Mouse (Mus musculus) layer of hippocampus, adult 9-10 months (tissue): ENCODE results near the gene Parp16.
"Not testable (repeated sequence)": the region's sequence is repeated elsewhere in the genome, so short reads cannot be mapped to it uniquely, and the experiment has no call there.

Experiments
- DNase-seq: peaks from one replicate; pipeline ENCODE4 v3.0.0; 2022; ENCODE audit warnings: low spot score

The Parp16 gene

DNA sequence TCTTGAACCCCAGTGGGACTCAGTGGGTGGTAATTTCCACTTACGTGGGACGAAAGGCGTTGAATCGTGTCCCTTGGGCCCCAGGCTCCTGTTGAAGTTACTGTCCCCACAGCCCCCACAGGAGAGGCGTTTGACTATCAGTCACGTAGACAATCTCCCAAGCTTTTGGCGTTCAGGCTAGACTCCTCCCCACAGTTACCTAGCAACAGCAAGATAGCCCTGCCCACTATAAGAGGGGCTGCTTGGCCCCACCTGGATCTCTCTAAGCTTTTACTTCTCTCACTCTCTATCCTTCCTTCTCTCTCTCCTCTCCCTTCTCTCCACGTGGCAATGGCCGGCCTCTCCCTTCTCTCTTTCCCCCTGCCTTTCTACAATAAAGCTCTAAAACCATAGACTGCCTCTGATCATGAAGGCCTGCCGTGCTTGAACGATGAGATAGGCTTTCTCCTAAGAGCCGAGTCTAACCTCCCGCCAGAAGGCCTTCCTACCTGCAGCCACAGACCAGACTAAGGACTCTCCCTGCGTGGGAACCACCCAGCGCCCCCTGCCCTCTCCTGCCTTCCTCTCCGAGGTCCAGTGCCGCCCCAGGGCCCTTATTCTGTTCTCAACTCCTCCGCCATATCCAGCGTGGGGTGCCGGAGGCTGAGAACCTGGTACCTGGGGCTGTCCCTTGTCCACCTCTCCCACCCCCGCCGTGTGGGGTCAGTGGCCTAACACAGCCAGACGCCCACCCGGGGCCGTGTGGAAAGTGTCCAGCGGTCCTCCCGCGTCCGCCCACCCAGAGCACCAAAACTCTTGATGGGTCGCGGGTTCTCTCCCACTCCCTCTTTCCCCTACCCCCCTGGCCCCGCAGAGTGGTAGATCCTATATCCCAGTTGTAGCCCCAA lies 13.4 kb downstream of the Parp16 start:
- no peak for DNase-seq

DNA sequence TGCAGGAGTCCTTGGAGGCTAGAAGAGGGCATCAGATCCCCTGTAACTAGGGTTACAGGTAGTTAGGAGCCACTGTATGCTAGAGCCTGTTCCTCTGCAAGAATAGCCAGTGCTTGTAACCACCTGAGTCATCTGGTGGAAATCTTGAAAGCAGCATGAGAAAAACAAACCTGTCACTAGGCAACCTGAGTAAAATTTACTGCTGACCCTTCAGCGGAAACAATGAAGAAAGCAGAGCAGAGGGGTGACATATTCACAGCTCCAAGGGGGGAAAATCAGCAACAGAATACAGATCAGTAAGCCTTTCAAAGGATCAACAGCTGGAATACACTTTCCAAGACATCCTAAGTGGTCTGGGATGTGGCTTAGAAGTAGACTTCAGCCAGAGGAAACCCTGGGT lies 16.4 kb downstream of the Parp16 start:
- no peak for DNase-seq

DNA sequence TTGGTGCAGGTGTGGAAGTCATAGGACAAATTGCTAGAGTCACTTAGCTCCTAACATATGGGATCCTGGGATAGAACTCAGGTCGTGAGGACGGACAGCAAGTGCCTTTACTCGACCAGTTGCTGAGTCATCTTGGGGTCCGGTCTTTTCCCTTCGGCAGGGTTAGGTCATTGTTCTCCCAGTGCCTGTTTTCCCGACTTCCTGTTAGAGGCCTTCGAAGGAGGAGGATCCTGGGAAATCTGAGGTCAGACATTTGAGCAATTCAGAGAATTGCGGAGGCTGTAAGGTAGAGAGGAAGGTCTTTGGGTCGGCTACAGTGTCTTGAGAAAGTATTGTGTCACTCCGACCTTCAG lies 19.2 kb downstream of the Parp16 start:
- no peak for DNase-seq

DNA sequence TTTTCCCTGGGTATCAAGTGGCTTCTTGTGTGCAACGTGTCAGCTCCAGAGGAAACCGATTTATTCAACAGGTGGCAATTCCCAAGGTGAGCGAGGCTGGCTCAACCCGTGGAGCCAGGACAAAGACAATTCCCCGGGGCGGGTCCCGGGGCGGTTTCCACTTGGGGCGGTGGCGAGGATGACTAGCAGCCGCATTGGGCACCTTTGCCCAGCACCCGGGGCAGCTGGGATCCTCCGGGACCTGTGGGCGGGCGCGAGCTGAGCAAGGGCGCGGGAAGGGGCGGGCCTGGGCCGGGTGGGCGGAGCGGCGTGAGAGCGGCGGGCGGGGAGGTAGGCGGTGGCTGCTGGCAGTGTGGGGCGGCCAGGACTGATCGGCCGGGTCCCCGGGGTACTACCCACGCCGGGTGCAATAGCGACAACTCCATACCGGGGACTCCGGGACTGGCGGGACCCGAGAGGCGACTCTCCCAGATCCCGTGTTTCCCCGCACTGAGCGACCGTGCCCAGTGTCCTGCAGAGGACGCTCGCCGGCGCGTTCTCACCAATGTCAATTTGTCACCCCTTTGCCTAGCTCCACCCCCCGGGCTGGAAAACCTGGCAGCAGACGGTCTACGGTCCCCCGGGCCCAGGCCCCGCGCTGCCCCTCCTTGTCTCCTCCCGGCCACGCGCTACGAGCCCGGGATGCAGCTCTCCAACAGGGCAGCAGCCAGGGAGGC lies 19.8 kb downstream of the Parp16 start:
- no peak for DNase-seq

DNA sequence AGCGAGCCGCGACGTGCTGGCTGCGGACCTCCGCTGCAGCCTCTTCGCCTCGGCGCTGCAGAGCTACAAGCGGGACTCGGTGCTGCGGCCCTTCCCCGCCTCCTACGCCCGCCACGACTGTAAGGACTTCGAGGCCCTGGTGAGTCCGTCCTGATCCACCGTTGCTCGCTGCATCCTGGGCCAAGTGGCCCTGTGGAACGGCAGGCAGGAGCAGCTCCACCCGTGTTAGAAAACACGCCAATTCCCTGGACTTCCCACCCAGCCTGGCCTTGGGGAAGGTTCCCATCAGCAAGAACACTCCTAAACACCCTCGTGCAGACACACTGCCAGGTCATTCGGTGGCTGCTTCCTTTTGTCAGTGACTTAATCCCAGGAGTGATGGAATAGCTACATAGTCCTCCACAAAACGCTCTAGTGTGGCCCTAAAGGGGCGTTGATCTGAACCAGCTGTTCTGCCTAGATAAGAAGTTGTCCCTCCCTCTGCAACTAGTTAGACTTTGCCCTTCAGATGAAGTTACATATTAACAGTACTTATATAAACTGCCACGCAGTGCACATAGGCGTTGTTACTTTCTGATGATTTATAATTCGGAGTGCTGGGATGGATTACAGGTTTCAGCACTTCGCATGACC lies 20.5 kb downstream of the Parp16 start:
- no peak for DNase-seq

DNA sequence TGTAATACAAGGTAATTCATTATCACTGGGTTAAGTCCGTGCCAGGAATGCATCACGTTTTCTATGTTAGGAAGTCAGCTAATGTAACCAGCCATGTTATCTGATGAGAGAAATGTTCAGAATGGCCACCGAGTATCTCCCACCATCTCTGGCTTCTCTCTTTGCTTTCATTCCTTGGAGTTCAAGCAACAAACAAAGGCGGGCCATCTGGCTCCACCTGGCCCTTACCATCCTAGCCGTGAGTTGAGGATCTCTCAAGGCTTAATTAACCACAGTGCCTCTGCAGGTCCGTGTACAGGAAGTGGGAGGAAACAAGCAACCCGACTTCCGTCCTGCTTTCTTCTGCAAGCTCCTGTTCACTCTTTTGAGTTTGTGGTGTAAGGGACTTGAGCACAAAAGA lies 21.8 kb downstream of the Parp16 start:
- no peak for DNase-seq

DNA sequence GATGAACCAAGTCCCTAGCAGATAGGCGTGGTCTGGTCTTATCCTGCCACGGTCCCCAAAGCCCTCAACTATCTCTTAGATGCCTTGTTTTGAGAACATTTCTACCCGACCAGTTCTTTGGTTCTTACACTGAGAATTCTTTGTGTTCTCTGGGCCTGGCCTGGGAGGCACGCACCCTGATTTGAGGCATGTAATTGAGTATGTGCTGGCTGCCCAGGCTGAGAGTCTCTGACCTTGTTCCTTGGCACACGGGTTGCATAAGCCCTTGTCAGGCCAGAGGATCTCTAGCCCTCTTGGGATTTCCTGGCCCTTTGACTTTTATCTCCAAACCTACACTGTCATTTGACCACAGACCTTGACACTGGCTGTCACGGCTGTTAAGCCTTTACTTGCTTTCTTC lies 22.5 kb downstream of the Parp16 start:
- no peak for DNase-seq

DNA sequence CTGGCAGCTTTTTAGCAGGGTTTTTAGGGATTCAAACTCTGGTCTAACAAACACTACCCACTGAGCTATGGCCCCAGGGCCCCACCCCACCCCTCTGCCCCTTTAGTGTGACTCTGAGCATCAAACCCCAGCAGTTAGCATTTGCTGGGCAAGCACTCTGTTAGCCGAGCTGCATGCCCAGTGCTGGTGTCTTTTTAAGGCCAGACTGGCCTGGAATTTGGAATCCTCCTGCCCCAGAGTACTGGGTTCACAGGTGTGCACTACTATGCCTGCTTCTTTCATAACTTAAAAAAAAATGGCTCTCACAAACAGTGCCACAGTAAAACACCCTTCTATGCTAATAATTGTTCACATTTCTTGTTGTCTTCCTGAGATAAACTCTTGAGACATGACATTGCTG lies 23.8 kb downstream of the Parp16 start:
- no peak for DNase-seq

DNA sequence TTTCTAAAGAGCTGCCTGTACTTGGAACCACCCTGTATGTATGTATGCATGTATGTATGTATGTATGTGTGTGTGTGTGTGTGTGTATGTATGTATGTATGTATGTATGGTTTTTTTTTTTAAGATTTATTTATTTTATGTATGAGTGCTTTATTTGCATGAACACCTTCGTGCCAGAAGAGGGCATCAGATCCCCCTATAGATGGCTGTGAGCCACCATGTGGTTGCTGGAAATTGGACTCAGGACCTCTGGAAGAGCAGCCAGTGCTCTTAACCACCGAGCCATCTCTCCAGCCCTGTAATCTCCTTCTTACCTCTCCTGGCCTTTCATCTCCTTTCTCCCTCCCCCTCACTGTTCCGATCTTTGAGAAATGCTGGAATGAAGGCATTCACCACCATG lies 25.2 kb downstream of the Parp16 start:
- not testable (repeated sequence) for DNase-seq

DNA sequence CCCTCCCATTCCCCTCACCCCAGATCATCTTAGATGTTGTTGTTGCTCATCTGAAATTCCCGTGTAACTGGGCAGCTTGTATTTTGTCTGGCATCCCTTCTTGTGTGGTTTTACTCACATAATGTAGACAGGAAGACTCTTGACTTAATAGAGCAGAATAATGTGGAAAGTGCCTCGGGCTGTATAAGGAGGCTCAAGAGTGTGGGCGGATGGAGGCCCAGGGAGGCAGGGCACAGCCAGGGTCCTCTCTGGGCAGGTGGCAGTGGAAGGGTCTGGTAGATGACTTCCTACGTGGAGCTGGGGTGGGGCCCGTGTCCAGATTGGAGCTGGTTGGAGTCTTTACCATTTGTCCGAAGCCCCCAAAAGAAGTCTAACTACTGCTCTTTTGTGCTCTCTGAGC lies 28.8 kb downstream of the Parp16 start:
- DNase-seq: no peak

DNA sequence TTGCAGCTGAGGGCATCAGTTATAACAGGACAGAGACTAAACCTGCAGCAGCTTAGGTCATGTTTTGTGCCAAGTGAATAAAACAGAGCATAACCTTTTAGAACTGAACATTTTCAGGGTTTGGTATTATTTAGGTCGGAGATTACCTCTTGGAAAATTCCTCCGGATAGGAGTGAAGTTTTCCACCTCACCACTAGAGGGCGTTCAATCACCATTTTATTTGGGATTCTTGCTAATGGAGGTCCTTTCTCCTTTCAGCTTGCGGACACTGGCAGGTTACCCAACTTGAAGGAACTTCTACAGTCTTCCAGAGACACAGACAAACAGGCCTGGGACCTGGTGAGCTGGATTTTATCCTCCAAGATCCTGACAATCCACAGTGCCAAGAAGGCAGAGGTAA lies 30.6 kb downstream of the Parp16 start:
- DNase-seq: no peak

DNA sequence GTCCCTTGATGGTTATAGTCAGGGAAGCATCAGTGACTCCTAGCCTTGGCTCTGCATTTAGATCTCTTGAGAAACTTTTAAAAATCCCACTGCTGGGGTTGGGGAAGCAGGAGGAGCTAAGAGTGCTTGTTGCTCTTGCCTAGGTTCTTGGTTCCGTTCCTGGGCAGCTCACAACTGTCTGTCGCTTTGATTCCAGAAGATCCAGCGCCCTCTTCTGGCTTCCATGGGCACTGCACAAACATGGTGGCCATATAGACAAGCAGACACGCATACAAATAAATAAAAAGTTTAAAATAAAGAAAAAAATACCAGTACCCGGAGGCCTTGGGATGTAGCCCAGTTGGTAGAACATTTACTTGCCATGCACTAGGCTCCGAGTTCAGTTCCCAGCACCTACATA lies 35.1 kb downstream of the Parp16 start:
- DNase-seq: no peak

DNA sequence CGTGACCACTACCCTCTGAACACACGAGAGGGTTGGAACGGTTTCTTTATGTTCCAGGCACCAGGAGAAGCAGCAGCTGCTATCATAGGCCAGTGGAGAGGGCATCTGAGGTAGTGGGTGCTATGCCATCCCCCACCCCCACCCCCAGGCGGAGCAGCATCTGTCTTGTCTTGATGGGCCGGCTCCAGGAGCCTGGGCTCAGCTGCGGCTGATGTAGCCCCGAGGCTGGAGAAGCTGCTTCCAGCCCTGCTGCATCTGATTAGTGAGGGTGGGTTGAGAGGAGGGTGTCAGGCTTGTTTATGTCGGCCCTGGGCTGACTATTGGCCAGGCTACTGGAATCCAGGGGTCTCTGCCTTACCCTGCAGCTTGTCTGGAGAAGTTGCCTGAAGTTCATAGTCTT lies 36.1 kb downstream of the Parp16 start:
- no peak for DNase-seq

DNA sequence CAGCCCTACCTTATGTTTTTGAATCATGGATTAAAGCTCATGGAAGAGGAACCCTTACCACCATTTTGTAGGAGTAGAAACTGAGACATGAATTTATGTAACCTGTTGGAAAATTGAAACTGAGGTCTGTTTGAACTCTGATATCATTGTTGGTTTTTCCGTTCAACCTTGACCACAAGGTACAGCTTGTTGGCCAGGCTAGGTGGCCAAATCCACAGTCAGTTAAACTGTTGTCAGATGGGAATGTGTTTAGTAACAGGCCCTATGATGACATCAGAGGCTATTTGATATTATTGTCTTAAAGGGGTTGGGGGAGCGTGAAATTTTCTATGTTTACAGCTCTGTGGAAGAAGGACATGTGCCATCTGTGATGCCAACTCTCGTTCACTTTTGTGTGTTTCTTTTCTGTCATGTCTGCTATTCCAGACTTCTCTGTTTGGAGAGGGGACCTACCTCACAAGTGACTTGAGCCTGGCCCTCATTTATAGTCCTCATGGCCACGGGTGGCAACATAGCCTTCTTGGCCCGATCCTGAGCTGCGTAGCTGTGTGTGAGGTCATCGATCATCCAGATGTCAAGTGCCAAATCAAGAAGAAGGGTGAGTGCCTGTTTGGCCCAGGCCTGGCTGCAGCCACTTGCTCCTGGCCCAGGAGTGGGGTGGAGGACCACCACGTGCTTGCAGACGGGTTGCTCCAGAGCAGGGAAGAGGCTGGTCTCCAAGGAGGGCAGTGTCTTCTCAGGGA lies 38.3 kb downstream of the Parp16 start:
- no peak for DNase-seq

DNA sequence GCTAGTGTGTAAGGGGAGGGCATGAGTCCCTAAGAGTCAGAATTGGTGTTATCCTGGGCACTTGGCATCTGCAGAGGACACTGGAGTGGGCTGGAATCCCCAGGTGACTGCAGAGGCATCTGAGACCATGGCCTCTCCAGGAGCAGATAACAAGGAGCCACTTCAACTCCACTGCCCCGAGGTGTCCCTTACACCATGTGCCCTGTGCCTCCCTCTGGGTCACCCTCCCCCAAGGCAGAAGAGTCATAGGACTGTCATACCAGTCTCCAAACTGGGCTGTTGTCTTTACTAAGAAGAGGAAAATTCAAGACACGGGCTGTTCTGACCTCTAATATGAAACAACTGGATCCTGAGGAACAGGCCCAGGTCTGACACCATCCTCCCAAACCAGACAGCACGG lies 39.6 kb downstream of the Parp16 start:
- DNase-seq: no peak

DNA sequence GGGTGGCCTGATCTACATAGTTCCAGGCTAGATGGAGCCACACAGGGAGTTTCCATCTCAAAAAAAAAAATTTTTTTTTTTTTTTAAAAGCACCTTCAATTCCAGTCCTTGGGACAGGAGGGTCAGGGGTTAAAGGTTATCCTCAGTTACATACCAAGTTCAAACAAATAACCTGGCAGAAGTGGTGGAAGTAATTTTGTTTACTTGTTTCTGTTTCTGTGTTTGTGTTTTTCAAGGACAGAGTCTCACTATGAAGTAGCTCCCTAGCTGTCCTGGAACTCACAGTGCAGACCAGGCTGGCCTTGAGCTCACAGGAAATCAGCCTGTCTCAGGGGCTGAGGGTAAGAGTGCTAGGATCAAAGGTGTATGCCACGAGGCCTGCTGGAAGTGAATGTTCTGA lies 40.4 kb downstream of the Parp16 start:
- no peak for DNase-seq

DNA sequence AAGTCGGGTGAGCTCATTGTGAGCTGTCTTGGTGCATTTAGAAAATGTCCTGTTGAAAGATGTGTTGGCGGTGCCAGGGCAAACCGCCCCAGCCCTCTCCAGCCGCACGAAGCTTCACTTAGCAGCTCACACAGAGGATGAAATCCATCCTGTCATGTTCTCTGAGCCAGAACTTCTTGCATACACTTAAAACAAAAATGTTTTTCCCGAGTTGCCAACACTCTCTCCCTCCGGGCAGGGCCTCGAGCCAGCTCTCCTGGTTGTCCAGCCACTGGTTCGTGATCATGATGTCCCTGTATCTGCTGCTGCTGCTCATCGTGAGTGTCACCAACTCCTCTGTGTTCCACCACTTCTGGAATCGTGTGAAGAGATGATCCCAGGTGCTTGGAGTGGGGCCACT lies 42.5 kb downstream of the Parp16 start:
- no peak for DNase-seq

DNA sequence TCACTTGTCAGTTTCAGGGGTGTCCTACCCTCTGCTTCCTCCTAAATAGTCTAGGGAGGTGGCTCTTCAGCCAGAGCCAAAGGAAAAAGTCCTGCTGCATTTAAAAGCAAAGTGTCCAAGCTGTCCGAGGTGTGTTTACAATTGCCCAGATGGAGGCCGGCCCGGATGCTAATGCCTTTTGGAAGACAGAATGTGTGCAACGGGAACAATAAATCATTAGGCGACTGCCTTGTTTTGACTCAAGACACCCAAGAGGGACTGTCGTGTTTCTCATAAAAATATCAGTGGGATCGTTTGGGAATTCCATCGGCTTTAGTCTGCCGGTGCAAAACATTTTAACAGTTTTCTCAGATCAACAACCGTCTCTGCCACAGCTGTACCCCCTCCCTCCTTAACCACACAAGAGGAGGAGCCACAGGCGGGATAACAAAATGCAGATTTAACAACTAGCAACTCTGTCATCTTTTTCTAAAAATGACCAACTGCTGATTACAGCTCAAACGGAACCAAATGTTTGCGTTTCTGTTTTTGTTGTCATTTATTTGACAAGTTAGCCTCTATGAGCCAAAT lies 43.1 kb downstream of the Parp16 start:
- DNase-seq: no peak

DNA sequence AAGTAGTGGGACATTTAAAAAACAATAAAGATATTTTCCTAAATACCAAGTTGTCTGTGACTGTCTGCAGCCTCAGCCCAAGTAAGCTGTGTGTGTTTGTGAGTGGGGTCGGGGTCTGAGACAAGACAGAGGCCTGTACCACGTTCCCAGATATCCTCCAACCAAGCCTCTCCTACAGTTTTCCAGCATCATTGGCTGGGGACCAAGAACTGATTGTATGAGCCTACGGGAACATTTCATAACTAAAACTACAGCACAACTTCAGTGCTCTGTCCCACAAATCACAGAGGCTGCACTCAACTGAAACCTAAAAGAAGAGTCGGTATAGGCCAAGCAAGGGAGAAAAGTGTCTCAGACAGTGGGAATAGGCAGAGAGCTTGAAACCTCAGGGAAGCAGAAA lies 44.0 kb downstream of the Parp16 start:
- DNase-seq: no peak

DNA sequence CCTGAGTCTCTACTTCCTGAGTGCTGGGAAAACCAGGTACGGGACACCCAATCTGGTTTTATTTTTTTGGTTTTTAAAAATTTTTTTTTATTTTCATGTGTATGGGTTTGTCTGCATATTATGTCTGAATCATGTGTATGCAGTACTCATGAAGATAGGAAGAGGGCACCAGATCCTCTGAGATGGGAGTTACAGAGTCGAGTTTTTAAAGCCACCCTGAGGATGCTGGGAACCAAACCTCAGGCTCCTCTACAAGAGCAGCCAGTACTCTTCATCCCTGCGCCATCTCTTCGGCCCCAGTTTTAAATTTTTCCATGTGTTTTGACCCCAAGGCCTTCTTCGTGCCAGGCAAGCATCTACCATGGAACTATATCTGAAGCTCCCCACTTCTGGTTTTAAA lies 44.6 kb downstream of the Parp16 start:
- DNase-seq: no peak

DNA sequence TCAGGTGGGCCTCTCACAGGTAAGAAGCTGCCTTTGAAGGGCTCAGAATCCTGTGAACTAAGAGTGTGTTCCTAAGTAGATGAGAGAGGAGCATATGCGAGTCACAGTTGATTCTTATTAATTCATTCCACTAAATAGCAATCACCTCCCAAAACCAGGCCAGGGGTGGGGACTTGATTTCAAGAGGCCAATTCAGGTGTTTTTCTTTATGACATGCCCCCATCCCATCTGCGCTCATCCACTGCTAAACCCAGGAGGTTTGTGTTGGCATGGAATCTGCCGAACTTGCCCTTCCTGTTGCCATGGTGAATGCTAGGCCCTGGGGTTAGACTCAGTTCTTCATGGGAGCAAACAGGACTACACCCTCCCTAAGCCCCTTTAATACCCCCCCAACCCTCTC lies 45.4 kb downstream of the Parp16 start:
- no peak for DNase-seq

DNA sequence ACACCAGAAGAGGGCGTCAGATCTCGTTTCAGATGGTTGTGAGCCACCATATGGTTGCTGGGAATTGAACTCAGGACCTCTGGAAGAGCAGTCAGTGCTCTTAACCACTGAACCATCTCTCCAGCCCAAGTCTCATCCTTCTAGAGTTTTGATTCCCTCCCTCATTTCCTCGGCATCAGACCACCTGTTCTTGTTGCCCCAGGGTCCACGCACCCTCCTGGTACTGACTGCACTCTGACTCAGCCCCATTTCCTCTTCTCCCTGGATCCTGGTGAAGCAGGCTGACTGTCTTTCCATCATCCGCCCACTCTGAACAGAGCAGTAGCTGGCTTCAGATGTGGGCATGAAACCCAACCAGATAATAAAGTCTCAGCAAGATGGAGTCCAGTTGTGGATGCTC lies 46.8 kb downstream of the Parp16 start:
- DNase-seq: no peak
